Comparison of ENCODE assay signal across 23 mouse cellular contexts in genomic region chr13:10058993-10059392, GRCm38 (mm10).
DNase-seq lines count a peak whose midpoint lies in the region; ATAC-seq lines count a peak whose summit lies in the region.
"Had no signal": no experiment of that assay in that cellular context is flagged by ENCODE, and none has a peak within 500 bp of the region (broad histone marks: within the 10 kb centered on the region; RNA-seq: fewer than 3 reads in every experiment).

No protein-coding gene starts in this region.

- no peaks in the 10 kb centered on the region for H3K4me1 ChIP-seq in hindbrain, embryonic 10.5 days (replicated peaks)
- H3K4me1 ChIP-seq: embryonic facial prominence, embryonic 12.5 days; embryonic facial prominence, embryonic 15.5 days; forebrain, embryonic 12.5 days; forebrain, embryonic 15.5 days had no signal

- H3K27ac ChIP-seq in hindbrain, embryonic 10.5 days: no peak overlapping the region
- H3K27ac ChIP-seq: embryonic facial prominence, embryonic 12.5 days; embryonic facial prominence, embryonic 15.5 days; forebrain, embryonic 12.5 days; forebrain, embryonic 15.5 days; heart, adult 2 months; hindbrain, embryonic 14.5 days; hindbrain, postnatal 0 days had no signal

- no peaks in the 10 kb centered on the region for H3K36me3 ChIP-seq in hindbrain, embryonic 10.5 days
- H3K36me3 ChIP-seq: embryonic facial prominence, embryonic 12.5 days; embryonic facial prominence, embryonic 15.5 days; forebrain, embryonic 12.5 days; forebrain, embryonic 15.5 days had no signal

- 61% methylated on average over 1 of the region's 1 CpGs for WGBS in hindbrain, embryonic 10.5 days

- peak; percentile 61 for DNase-seq in R1 (ENCODE audit: low read depth, low spot score)
- no peak for DNase-seq in urinary bladder, adult 18-20 months (ENCODE audit: low spot score in 2 of 2)
- no peak for DNase-seq in hindbrain, embryonic 10.5 days (ENCODE audit: low spot score)
- no peak for DNase-seq in heart, postnatal 4 days
- DNase-seq: adrenal gland, adult 2 months; adrenal gland, postnatal 14 days; cerebellum, adult 11 months; cerebellum, adult 2 months; cerebellum, adult 9-11 months; cerebellum, postnatal 25 days; gastrocnemius, postnatal 25 days; heart, adult 2 months had no signal

- no peaks in the 10 kb centered on the region for H3K27me3 ChIP-seq in hindbrain, embryonic 10.5 days (ENCODE audit: insufficient read depth, poor library complexity, severe bottlenecking)
- H3K27me3 ChIP-seq: CH12.LX; embryonic facial prominence, embryonic 12.5 days; embryonic facial prominence, embryonic 15.5 days; forebrain, embryonic 12.5 days; forebrain, embryonic 15.5 days had no signal

- no peaks in the 10 kb centered on the region for H3K9me3 ChIP-seq in hindbrain, embryonic 10.5 days
- H3K9me3 ChIP-seq: embryonic facial prominence, embryonic 12.5 days; embryonic facial prominence, embryonic 15.5 days; forebrain, embryonic 12.5 days; forebrain, embryonic 15.5 days had no signal

- peak; percentile 76 for ATAC-seq in CD4-positive, CD25-positive, alpha-beta regulatory T cell, adult 4 months
- ATAC-seq in inflammation-experienced regulatory T-cells, adult 6 months: peak; percentile 79
- ATAC-seq: forebrain, embryonic 15.5 days; hindbrain, postnatal 0 days; intestine, postnatal 0 days had no signal

- no peak overlapping the region for H3K4me3 ChIP-seq in hindbrain, embryonic 10.5 days
- H3K4me3 ChIP-seq: embryonic facial prominence, embryonic 12.5 days; embryonic facial prominence, embryonic 15.5 days; erythroblast, embryonic 14.5 days; forebrain, embryonic 12.5 days; forebrain, embryonic 15.5 days; heart, adult 2 months had no signal
